Mouse (Mus musculus): Measurements from ENCODE around the gene Gsta4. TPM values are rescaled to one million over a fixed set of nuclear protein-coding genes. Genes with fewer than 3 reads are reported as not detected.
A peak's percentile ranks its signal among the peaks of the same experiment; 100 is the strongest.
"Not testable (repeated sequence)": the region's sequence is repeated elsewhere in the genome, so short reads cannot be mapped to it uniquely, and the experiment has no call there.

The Gsta4 gene
- polyA plus RNA-seq, 1 experiment from 2014 or later, result 454 TPM

- Histone ChIP-seq H3K27me3 (replicated peaks) (no peaks in the 10 kb centered on the region), H3K4me3 (replicated peaks) (no peak overlapping the region), H3K9ac (no peak overlapping the region), H3K4me2 (no peak overlapping the region), H3K4me1 (no peaks in the 10 kb centered on the region), H3K27ac (no peak overlapping the region), H3K36me3 (peaks cover 39% of the 10 kb centered on the region), H3K9me3 (no peaks in the 10 kb centered on the region)
- 88% methylated on average over 6 of the region's 6 CpGs for WGBS
- no peak for ATAC-seq (ENCODE audit: insufficient read depth, low FRiP score, low read depth)
These were observed 17.1 kb upstream of the Gsta4 start for GRCm38 (mm10) chr9:78165454-78165853.

GRCm38 (mm10) chr9:78166694-78167452, 15.7 kb upstream of the Gsta4 start:
- Histone ChIP-seq H3K27ac (no peak overlapping the region), H3K4me2 (no peak overlapping the region), H3K9ac (no peak overlapping the region), H3K4me1 (no peaks in the 10 kb centered on the region), H3K4me3 (replicated peaks) (no peak overlapping the region), H3K36me3 (peaks cover 28% of the 10 kb centered on the region; the same call in 1 of the 2 replicates), H3K9me3 (no peaks in the 10 kb centered on the region), H3K27me3 (replicated peaks) (no peaks in the 10 kb centered on the region)
- WGBS, result 77% methylated on average over 19 of the region's 19 CpGs
- peak; percentile 39; the same call in 1 of the 2 replicates for ATAC-seq (ENCODE audit: insufficient read depth, low FRiP score, low read depth)

GRCm38 (mm10) chr9:78167453-78167969, 15.1 kb upstream of the Gsta4 start:
- H3K4me3 ChIP-seq (replicated peaks), result no peak overlapping the region
- H3K9ac ChIP-seq, result no peak overlapping the region
- no peak for ATAC-seq (ENCODE audit: insufficient read depth, low FRiP score, low read depth)
- H3K9me3 ChIP-seq, result no peaks in the 10 kb centered on the region
- 87% methylated on average over 19 of the region's 19 CpGs for WGBS
- no peak overlapping the region for H3K4me2 ChIP-seq
- no peaks in the 10 kb centered on the region for H3K27me3 ChIP-seq (replicated peaks)
- H3K4me1 ChIP-seq, result no peaks in the 10 kb centered on the region
- peaks cover 22% of the 10 kb centered on the region; the same call in 1 of the 2 replicates for H3K36me3 ChIP-seq
- no peak overlapping the region for H3K27ac ChIP-seq

- no peaks in the 10 kb centered on the region for H3K4me1 ChIP-seq
- no peaks in the 10 kb centered on the region for H3K27me3 ChIP-seq (replicated peaks)
- H3K9ac ChIP-seq, result no peak overlapping the region
- no peak overlapping the region for H3K4me2 ChIP-seq
- H3K4me3 ChIP-seq (replicated peaks), result no peak overlapping the region
- WGBS, result 90% methylated on average over 6 of the region's 6 CpGs
- H3K27ac ChIP-seq, result no peak overlapping the region
- H3K9me3 ChIP-seq, result no peaks in the 10 kb centered on the region
- no peak for ATAC-seq (ENCODE audit: insufficient read depth, low FRiP score, low read depth)
- H3K36me3 ChIP-seq, result peaks cover 22% of the 10 kb centered on the region; the same call in 1 of the 2 replicates
These were observed 13.7 kb upstream of the Gsta4 start for GRCm38 (mm10) chr9:78168864-78169263.

- Histone ChIP-seq H3K36me3 (0 out of 2 replicates have a peak, but pooled peaks cover 6% of the 10 kb centered on the region), H3K27ac (no peak overlapping the region), H3K27me3 (replicated peaks) (no peaks in the 10 kb centered on the region), H3K9me3 (no peaks in the 10 kb centered on the region), H3K4me2 (no peak overlapping the region), H3K9ac (no peak overlapping the region), H3K4me3 (replicated peaks) (no peak overlapping the region), H3K4me1 (0 out of 2 replicates have a peak, but pooled peaks cover 8% of the 10 kb centered on the region)
- 75% methylated on average over 1 of the region's 1 CpGs for WGBS
- ATAC-seq (ENCODE audit: insufficient read depth, low FRiP score, low read depth), result no peak
These were observed 8.6 kb upstream of the Gsta4 start for GRCm38 (mm10) chr9:78174016-78174415.

- H3K4me2 ChIP-seq; ATAC-seq (ENCODE audit: insufficient read depth, low FRiP score, low read depth): not testable (repeated sequence)
- 37% methylated on average over 3 of the region's 3 CpGs for WGBS
These were observed 7.7 kb upstream of the Gsta4 start for GRCm38 (mm10) chr9:78174925-78175276.

GRCm38 (mm10) chr9:78175277-78176200, 7.0 kb upstream of the Gsta4 start:
- no peaks in the 10 kb centered on the region for H3K36me3 ChIP-seq
- no peaks in the 10 kb centered on the region for H3K27me3 ChIP-seq (replicated peaks)
- under 1% methylated on average over 55 of the region's 58 CpGs for WGBS
- H3K4me2 ChIP-seq, result peak overlapping the region; percentile 56
- peak overlapping the region; percentile 59 for H3K4me3 ChIP-seq (replicated peaks)
- peak overlapping the region; percentile 97 for H3K27ac ChIP-seq
- H3K9me3 ChIP-seq, result no peaks in the 10 kb centered on the region
- peak; percentile 98 for ATAC-seq (ENCODE audit: insufficient read depth, low FRiP score, low read depth)
- peak overlapping the region; percentile 32; the same call in 1 of the 2 replicates for H3K9ac ChIP-seq
- 0 out of 2 replicates have a peak, but pooled peaks cover 8% of the 10 kb centered on the region for H3K4me1 ChIP-seq

More at GRCm38 (mm10) chr9:78174925-78175276, 7.7 kb upstream of the Gsta4 start:
- H3K9ac ChIP-seq; H3K9me3 ChIP-seq; H3K4me3 ChIP-seq (replicated peaks); H3K36me3 ChIP-seq; H3K27me3 ChIP-seq (replicated peaks); H3K4me1 ChIP-seq: not testable (repeated sequence)
- H3K27ac ChIP-seq, result peak overlapping the region; percentile 18; the same call in 1 of the 2 replicates

GRCm38 (mm10) chr9:78176201-78176727, 6.3 kb upstream of the Gsta4 start:
- no peaks in the 10 kb centered on the region for H3K9me3 ChIP-seq
- H3K27ac ChIP-seq, result peak overlapping the region; percentile 97
- H3K36me3 ChIP-seq, result no peaks in the 10 kb centered on the region
- under 1% methylated on average over 22 of the region's 22 CpGs for WGBS
- H3K4me3 ChIP-seq (replicated peaks), result peak overlapping the region; percentile 59
- no peaks in the 10 kb centered on the region for H3K27me3 ChIP-seq (replicated peaks)
- ATAC-seq (ENCODE audit: insufficient read depth, low FRiP score, low read depth), result peak; percentile 48; the same call in 1 of the 2 replicates
- H3K4me1 ChIP-seq, result 0 out of 2 replicates have a peak, but pooled peaks cover 8% of the 10 kb centered on the region
- peak overlapping the region; percentile 56 for H3K4me2 ChIP-seq
- peak overlapping the region; percentile 32; the same call in 1 of the 2 replicates for H3K9ac ChIP-seq

- 14% methylated on average over 7 of the region's 7 CpGs for WGBS
- ATAC-seq (ENCODE audit: insufficient read depth, low FRiP score, low read depth), result no peak
- Histone ChIP-seq H3K4me3 (replicated peaks) (peak overlapping the region; percentile 59), H3K27ac (peak overlapping the region; percentile 97), H3K36me3 (no peaks in the 10 kb centered on the region), H3K4me2 (peak overlapping the region; percentile 56), H3K27me3 (replicated peaks) (no peaks in the 10 kb centered on the region), H3K9ac (no peak overlapping the region), H3K9me3 (no peaks in the 10 kb centered on the region), H3K4me1 (0 out of 2 replicates have a peak, but pooled peaks cover 8% of the 10 kb centered on the region)
These were observed 5.7 kb upstream of the Gsta4 start for GRCm38 (mm10) chr9:78176831-78177230.

- no peak for ATAC-seq (ENCODE audit: insufficient read depth, low FRiP score, low read depth)
- H3K4me1 ChIP-seq, result 0 out of 2 replicates have a peak, but pooled peaks cover 8% of the 10 kb centered on the region
- no peaks in the 10 kb centered on the region for H3K36me3 ChIP-seq
- no peaks in the 10 kb centered on the region for H3K27me3 ChIP-seq (replicated peaks)
- peak overlapping the region; percentile 54; the same call in 1 of the 2 replicates for H3K27ac ChIP-seq
- no peaks in the 10 kb centered on the region for H3K9me3 ChIP-seq
- H3K4me2 ChIP-seq, result no peak overlapping the region
- 79% methylated on average over 5 of the region's 5 CpGs for WGBS
- no peak overlapping the region for H3K9ac ChIP-seq
- no peak overlapping the region for H3K4me3 ChIP-seq (replicated peaks)
These were observed 4.4 kb upstream of the Gsta4 start for GRCm38 (mm10) chr9:78178197-78178596.

- Histone ChIP-seq H3K36me3 (no peaks in the 10 kb centered on the region), H3K27ac (no peak overlapping the region), H3K9ac (no peak overlapping the region), H3K9me3 (no peaks in the 10 kb centered on the region), H3K4me2 (no peak overlapping the region), H3K27me3 (replicated peaks) (no peaks in the 10 kb centered on the region), H3K4me1 (0 out of 2 replicates have a peak, but pooled peaks cover 8% of the 10 kb centered on the region), H3K4me3 (replicated peaks) (no peak overlapping the region)
- ATAC-seq (ENCODE audit: insufficient read depth, low FRiP score, low read depth), result no peak
- WGBS, result 68% methylated on average over 2 of the region's 2 CpGs
These were observed 3.5 kb upstream of the Gsta4 start for GRCm38 (mm10) chr9:78179071-78179470.

Data from stomach, embryonic 15.5 days (tissue).